ENCODE assay signal across 8 mouse cellular contexts in the genomic region with DNA sequence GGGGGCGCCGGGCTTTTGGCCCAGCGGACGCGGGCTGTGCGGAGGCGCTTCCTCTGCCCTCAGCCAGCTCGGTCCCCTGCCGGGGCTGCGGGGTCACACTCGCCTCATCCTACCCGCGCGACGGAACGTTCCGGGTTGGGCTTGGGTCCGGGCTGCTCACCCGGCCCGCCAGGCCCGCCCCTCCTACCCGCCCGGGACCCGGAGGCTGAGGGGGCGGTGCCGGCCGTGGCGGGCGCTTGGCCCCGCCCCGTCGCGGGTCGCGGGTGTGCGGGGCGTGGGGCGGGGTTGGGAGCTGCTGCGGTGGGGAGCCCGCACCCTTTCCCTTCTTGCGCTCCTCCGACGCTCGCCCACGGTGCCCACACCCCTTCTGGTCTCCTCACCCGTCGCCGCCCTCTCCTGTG. TPM values are rescaled to one million over a fixed set of nuclear protein-coding genes. Genes with fewer than 3 reads are reported as not detected.
DNase-seq lines count a peak whose midpoint lies in the region; ATAC-seq and TF ChIP-seq lines count a peak whose summit lies in the region.

No protein-coding gene starts in this region.

- peak; percentile 75 for DNase-seq in adrenal gland, postnatal 14 days
- no peak for DNase-seq in adrenal gland, adult (ENCODE audit: inconsistent age in 2 of 2, low spot score in 1 of 2)
- DNase-seq in right cerebral cortex, postnatal 36 days (ENCODE audit: low spot score in 2 of 2), result peak; percentile 8 to 16
- no peak for DNase-seq in right cerebral cortex, adult 18-20 months
- DNase-seq in heart, postnatal 0 days (ENCODE audit: low spot score), result peak; percentile 34
- no peak for DNase-seq in liver, embryonic 11.5 days (ENCODE audit: low spot score)
- DNase-seq in layer of hippocampus, adult 8-10 months (ENCODE audit: low spot score in 2 of 2), result no peak

- no peaks in the 10 kb centered on the region for H3K27me3 ChIP-seq in heart, postnatal 0 days (ENCODE audit: control insufficient read depth, insufficient read depth, low read length)
- no peaks in the 10 kb centered on the region for H3K27me3 ChIP-seq in liver, embryonic 11.5 days (replicated peaks; ENCODE audit: control insufficient read depth, insufficient read depth, low read length)
- no peaks in the 10 kb centered on the region for H3K27me3 ChIP-seq in neural tube, embryonic 13.5 days

- no peak for TF ChIP-seq CTCF in heart, postnatal 0 days (IDR thresholded peaks at IDR 0.05; ENCODE audit: low read depth)

- TF ChIP-seq EP300 in heart, postnatal 0 days (IDR thresholded peaks at IDR 0.05; ENCODE audit: low read depth), result no peak

- peak overlapping the region; percentile 92 for H3K4me3 ChIP-seq in heart, postnatal 0 days (ENCODE audit: low read depth, low read length)
- H3K4me3 ChIP-seq in liver, embryonic 11.5 days (ENCODE audit: low read depth, low read length), result peak overlapping the region; percentile 95
- peak overlapping the region; percentile 88 for H3K4me3 ChIP-seq in neural tube, embryonic 13.5 days

- WGBS in heart, postnatal 0 days, result 0% methylated on average over 44 of the region's 48 CpGs
- under 1% methylated on average over 43 of the region's 48 CpGs for WGBS in liver, embryonic 11.5 days
- 2% methylated on average over 29 of the region's 48 CpGs for WGBS in neural tube, embryonic 13.5 days

- H3K4me2 ChIP-seq in heart, postnatal 0 days (ENCODE audit: low read depth, low read length), result peak overlapping the region; percentile 76
- H3K4me2 ChIP-seq in liver, embryonic 11.5 days, result peak overlapping the region; percentile 92
- peak overlapping the region; percentile 91 for H3K4me2 ChIP-seq in neural tube, embryonic 13.5 days

- peak; percentile 57 for ATAC-seq in heart, postnatal 0 days (ENCODE audit: insufficient read depth, low read depth)
- peak; percentile 67 for ATAC-seq in liver, embryonic 11.5 days (replicated peaks; ENCODE audit: low FRiP score)
- peak; percentile 85 for ATAC-seq in neural tube, embryonic 13.5 days (ENCODE audit: low read depth)

- no peaks in the 10 kb centered on the region for H3K4me1 ChIP-seq in heart, postnatal 0 days (ENCODE audit: control insufficient read depth, insufficient read depth)
- peaks cover 11% of the 10 kb centered on the region; the same call in 1 of the 2 replicates for H3K4me1 ChIP-seq in liver, embryonic 11.5 days (replicated peaks; ENCODE audit: control insufficient read depth, insufficient read depth, low read length)
- peaks cover 21% of the 10 kb centered on the region for H3K4me1 ChIP-seq in neural tube, embryonic 13.5 days (replicated peaks)

- H3K36me3 ChIP-seq in heart, postnatal 0 days (replicated peaks; ENCODE audit: control insufficient read depth, insufficient read depth, low read length), result no peaks in the 10 kb centered on the region
- no peaks in the 10 kb centered on the region for H3K36me3 ChIP-seq in liver, embryonic 11.5 days (ENCODE audit: control insufficient read depth, insufficient read depth, low read length)
- no peaks in the 10 kb centered on the region for H3K36me3 ChIP-seq in neural tube, embryonic 13.5 days

- no peaks in the 10 kb centered on the region for H3K9me3 ChIP-seq in heart, postnatal 0 days (replicated peaks; ENCODE audit: control insufficient read depth, low read length)
- H3K9me3 ChIP-seq in liver, embryonic 11.5 days (ENCODE audit: control insufficient read depth, low read length), result no peaks in the 10 kb centered on the region
- no peaks in the 10 kb centered on the region for H3K9me3 ChIP-seq in neural tube, embryonic 13.5 days

- peak overlapping the region; percentile 89 for H3K9ac ChIP-seq in heart, postnatal 0 days (replicated peaks; ENCODE audit: low read depth, low read length)
- H3K9ac ChIP-seq in liver, embryonic 11.5 days (ENCODE audit: low read depth, low read length), result peak overlapping the region; percentile 88
- H3K9ac ChIP-seq in neural tube, embryonic 13.5 days, result peak overlapping the region; percentile 95

- peak overlapping the region; percentile 84 for H3K27ac ChIP-seq in heart, postnatal 0 days (ENCODE audit: low read depth)
- H3K27ac ChIP-seq in liver, embryonic 11.5 days (ENCODE audit: low read depth, low read length), result peak overlapping the region; percentile 74
- H3K27ac ChIP-seq in neural tube, embryonic 13.5 days (replicated peaks), result peak overlapping the region; percentile 95

RNA-seq across cellular contexts. Expression of a gene that starts 0.6 kb away (rescaled TPM):
- 0.78 and 1.5 TPM in 2 replicates for total RNA-seq in adrenal gland, postnatal 14 days (2021)
- 13.4 and 21.1 TPM in 2 replicates for total RNA-seq in heart, postnatal 0 days (2014; rRNA removed; ENCODE audit: low replicate concordance)
- polyA plus RNA-seq in heart, postnatal 0 days (2015; fragmentation: Nextera tagmentation; extraction: Ambion mirVana), result 2.9 and 3.1 TPM in 2 replicates
- polyA plus RNA-seq in liver, embryonic 11.5 days (2014; fragmentation: Nextera tagmentation; extraction: Ambion mirVana), result 1.8 and 2.7 TPM in 2 replicates
- 3.0 and 4.7 TPM in 2 replicates for polyA plus RNA-seq in neural tube, embryonic 13.5 days (2015; fragmentation: Nextera tagmentation; extraction: Ambion mirVana)
- total RNA-seq in layer of hippocampus, adult 8-10 months (2022), result 1 to 10 TPM in 1 of 4 experiments, not detected in 3; 1.5 TPM

RNA-seq across cellular contexts. Expression of a gene that starts 1.3 kb away (rescaled TPM):
- 18.1 and 20.0 TPM in 2 replicates for total RNA-seq in adrenal gland, postnatal 14 days (2021)
- 12.4 and 15.1 TPM in 2 replicates for total RNA-seq in heart, postnatal 0 days (2014; rRNA removed; ENCODE audit: low replicate concordance)
- polyA plus RNA-seq in heart, postnatal 0 days (2015; fragmentation: Nextera tagmentation; extraction: Ambion mirVana), result 16.2 and 16.5 TPM in 2 replicates
- polyA plus RNA-seq in liver, embryonic 11.5 days (2014; fragmentation: Nextera tagmentation; extraction: Ambion mirVana), result 24.7 and 26.2 TPM in 2 replicates
- polyA plus RNA-seq in neural tube, embryonic 13.5 days (2015; fragmentation: Nextera tagmentation; extraction: Ambion mirVana), result 34.0 and 36.6 TPM in 2 replicates
- total RNA-seq in layer of hippocampus, adult 8-10 months (2022), result 10 to 100 TPM; 30.9 to 34.4 (median 32.5) TPM

Comparison
In these comparisons a context has a peak if more than half of its experiments do, and no peak if none do; other contexts are left out.
1. DNase-seq: peak in adrenal gland, postnatal 14 days (single experiment), right cerebral cortex, postnatal 36 days (2 of 2) and heart, postnatal 0 days (single experiment); none in adrenal gland, adult (0 of 2), right cerebral cortex, adult 18-20 months (single experiment), liver, embryonic 11.5 days (single experiment) and layer of hippocampus, adult 8-10 months (0 of 2).
2. Peak in every context shown above with its lines, with median percentiles within 50 percentile points of each other: ATAC-seq, H3K27ac ChIP-seq, H3K4me2 ChIP-seq, H3K4me3 ChIP-seq and H3K9ac ChIP-seq.